Mouse (Mus musculus) testis, adult 2 months (tissue): ENCODE data around the gene Susd6. TPM values are rescaled to one million over a fixed set of nuclear protein-coding genes. Genes with fewer than 3 reads are reported as not detected.

ENCODE experiments used
- H3K27ac ChIP-seq: fragments of 200-500 bp; 2 replicates; pipeline ENCODE4 v1.5.1; 2012; ENCODE audit warnings: low read depth, low read length; ENCODE audit not compliant: control insufficient read depth, insufficient read depth
- H3K27me3 ChIP-seq: fragments of 200-500 bp; 2 replicates; pipeline ENCODE4 v1.6.1; 2012; ENCODE audit warnings: mild to moderate bottlenecking, low read length, moderate library complexity; ENCODE audit not compliant: control insufficient read depth, insufficient read depth
- H3K36me3 ChIP-seq: fragments of 200-500 bp; 2 replicates; pipeline ENCODE4 v1.6.1; 2012; ENCODE audit warnings: mild to moderate bottlenecking, low read length; ENCODE audit not compliant: control insufficient read depth, insufficient read depth
- H3K4me1 ChIP-seq: fragments of 200-500 bp; 2 replicates; pipeline ENCODE4 v1.6.1; 2012; ENCODE audit warnings: low read length; ENCODE audit not compliant: control insufficient read depth, insufficient read depth
- H3K4me3 ChIP-seq: fragments of 200-500 bp; 2 replicates; pipeline ENCODE4 v1.5.1; 2012; ENCODE audit warnings: low read depth, mild to moderate bottlenecking, low read length, moderate library complexity, mixed read lengths; ENCODE audit not compliant: control insufficient read depth
- CTCF ChIP-seq: fragments of 200-500 bp; IDR thresholded peaks from 2 replicates; pipeline ENCODE4 v1.5.1; 2012; ENCODE audit warnings: low read depth, mild to moderate bottlenecking, inconsistent platforms, low read length, moderate library complexity; ENCODE audit not compliant: control insufficient read depth, insufficient read depth, insufficient replicate concordance
- POLR2A ChIP-seq: fragments of 200-500 bp; IDR thresholded peaks from 2 replicates; pipeline ENCODE4 v1.6.1; 2012; ENCODE audit warnings: low read depth, mild to moderate bottlenecking, inconsistent platforms, low read length, moderate library complexity; ENCODE audit not compliant: control insufficient read depth
- polyA plus RNA-seq: library from polyadenylated mRNA; depleted of rRNA; stranded (reverse); fragments of >200 nt; gene quantifications from 2 replicates; pipeline ENCODE4 v1.2.3, GENCODE M21; 2012

The Susd6 gene
- polyA plus RNA-seq, 1 experiment = 46.0 TPM

DNA sequence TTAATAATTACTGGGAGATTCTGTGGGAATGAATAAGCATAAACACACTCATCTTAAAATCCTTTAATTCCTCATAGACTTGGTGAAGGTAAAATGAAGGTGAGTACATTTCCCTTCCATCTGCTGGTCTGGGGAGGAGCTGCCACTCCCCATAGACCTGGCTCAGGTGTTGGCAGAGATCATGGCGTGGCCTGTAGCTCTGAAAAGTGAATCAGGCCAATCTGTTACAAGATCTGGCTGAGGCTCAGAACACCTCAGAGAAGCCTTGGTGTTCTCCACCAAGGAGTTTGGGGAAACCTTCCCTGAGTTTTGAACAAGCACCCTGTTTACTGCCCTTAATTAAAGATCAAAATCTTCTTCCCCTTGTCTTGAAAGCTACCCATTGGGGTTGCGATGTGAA is 64.8 kb downstream of the Susd6 start:
- Histone ChIP-seq H3K27ac (no peak overlapping the region), H3K27me3 (no peaks in the 10 kb centered on the region), H3K4me3 (no peak overlapping the region), H3K36me3 (no peaks in the 10 kb centered on the region), H3K4me1 (no peaks in the 10 kb centered on the region)
- no peak for TF ChIP-seq POLR2A
- no peak for TF ChIP-seq CTCF

DNA sequence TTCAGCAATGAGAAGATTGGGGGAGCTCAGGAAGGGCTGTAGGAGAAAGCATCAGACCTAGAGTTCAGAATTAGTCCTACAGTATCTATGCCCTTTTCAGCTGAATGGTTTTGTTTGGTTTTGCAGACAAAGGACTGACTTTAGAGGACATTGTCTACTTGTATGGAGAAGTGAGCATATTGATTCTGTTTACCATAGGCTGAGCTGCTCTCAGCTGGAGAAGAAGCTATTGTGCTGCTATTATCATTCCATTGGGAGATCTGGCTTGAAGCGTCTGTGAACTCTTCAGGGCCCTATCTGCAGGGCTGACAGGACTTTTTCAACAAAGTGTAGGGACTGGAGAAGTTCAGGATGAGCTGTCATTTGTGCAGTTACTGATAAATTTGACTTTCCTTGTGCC is 65.3 kb downstream of the Susd6 start:
- Histone ChIP-seq H3K36me3 (no peaks in the 10 kb centered on the region), H3K4me1 (no peaks in the 10 kb centered on the region), H3K27ac (no peak overlapping the region), H3K4me3 (no peak overlapping the region), H3K27me3 (no peaks in the 10 kb centered on the region)
- TF ChIP-seq POLR2A (no peak), CTCF (no peak)

DNA sequence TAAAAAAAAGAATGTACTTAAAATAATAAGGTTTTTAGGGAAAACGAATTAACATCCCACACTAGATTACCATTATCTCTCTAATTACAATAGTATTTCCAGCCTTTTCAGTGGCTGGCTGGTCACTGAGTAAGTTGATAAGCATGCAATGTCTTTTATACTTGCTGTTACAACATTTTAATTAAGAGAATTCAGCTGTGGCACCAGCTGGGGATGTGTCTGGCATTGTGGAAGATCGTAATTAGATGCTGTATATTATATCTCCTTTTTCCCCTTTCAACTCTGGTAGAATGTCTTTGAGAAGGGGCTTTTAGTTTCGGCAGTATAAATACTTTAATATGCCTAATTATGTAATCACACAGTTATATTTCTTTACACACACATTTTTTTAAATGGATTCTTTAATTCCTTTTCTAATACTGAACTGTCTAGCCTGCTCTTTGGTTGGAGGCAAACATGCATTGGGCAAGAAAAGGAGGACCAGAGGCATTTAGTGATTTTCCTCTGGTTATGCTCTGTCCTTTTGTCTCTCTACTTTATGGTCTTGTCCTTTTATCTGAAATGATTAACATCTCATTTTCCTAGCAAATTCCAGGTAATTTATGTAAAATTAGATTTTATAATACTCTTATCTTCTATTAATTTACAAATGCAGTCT is 67.5 kb downstream of the Susd6 start:
- no peaks in the 10 kb centered on the region for H3K27me3 ChIP-seq
- no peak overlapping the region for H3K27ac ChIP-seq
- no peaks in the 10 kb centered on the region for H3K4me1 ChIP-seq
- H3K36me3 ChIP-seq = no peaks in the 10 kb centered on the region
- H3K4me3 ChIP-seq = no peak overlapping the region
- TF ChIP-seq CTCF = no peak
- TF ChIP-seq POLR2A = no peak

DNA sequence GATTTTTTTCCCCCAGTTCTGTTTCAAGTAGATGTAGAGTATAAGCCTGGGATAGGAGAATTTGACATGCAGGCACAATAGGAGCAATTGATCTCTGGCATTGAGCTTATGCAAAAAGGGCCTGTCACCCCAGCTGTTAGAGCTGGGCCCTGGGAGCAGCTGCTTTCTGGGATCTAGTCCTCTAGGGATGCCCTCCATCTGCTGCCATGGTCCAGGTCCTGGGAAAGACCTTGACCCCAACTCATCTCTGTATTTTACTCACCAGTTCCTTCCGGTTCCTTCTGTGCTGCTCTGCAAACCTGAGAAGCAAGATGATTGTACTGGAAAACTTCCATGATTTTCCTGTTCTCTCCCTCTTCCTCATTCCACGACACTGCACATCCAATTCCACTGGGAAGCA is 68.0 kb downstream of the Susd6 start:
- no peak overlapping the region for H3K27ac ChIP-seq

DNA sequence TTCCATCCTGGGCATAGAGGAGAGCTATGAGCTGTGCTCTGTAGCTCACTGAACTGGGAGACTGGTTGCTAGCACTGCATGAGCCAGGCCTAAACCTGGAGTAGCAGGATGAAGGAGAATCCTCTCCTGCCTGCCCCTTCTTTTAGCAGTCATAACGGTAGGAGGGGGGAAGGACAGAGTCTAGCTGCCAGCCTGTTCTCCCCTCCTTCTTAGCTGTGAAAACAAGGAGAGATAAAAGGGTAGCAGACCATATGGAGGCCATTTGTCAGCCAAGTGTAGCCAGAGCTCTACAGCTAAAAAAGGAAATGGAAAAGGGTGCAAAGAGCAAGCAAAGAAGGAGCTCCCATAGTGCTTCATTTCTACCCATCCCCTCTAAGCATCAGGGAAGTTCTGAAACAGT is 71.6 kb downstream of the Susd6 start:
- Histone ChIP-seq H3K4me3 (no peak overlapping the region), H3K4me1 (no peaks in the 10 kb centered on the region), H3K36me3 (no peaks in the 10 kb centered on the region), H3K27me3 (no peaks in the 10 kb centered on the region), H3K27ac (no peak overlapping the region)
- TF ChIP-seq CTCF (no peak), POLR2A (no peak)

More for the DNA sequence above, 68.0 kb downstream of the Susd6 start:
- no peak for TF ChIP-seq CTCF
- TF ChIP-seq POLR2A = no peak
- Histone ChIP-seq H3K36me3 (no peaks in the 10 kb centered on the region), H3K27me3 (no peaks in the 10 kb centered on the region), H3K4me3 (no peak overlapping the region), H3K4me1 (no peaks in the 10 kb centered on the region)

DNA sequence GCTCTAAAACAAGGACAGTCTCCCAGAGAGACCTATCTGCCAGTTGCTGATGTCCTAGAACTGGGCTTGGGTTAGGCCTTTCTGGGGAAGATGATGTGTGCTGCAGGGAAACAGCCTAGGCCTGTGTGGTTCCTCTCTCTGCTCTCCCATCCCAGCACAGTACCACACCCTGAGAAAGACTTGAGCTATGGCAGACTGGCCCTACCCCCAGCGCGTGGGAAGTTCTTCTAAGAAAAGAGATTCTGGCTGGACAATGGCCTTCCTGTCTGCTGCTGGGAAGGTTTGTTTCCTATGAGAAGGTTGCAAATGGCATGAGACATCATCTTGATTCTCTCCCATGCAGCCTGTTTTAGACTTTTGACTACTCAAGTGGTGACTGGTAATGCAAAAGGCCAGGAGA is 73.1 kb downstream of the Susd6 start:
- Histone ChIP-seq H3K4me3 (no peak overlapping the region), H3K4me1 (no peaks in the 10 kb centered on the region), H3K27ac (no peak overlapping the region), H3K36me3 (no peaks in the 10 kb centered on the region), H3K27me3 (no peaks in the 10 kb centered on the region)
- no peak for TF ChIP-seq POLR2A
- no peak for TF ChIP-seq CTCF

DNA sequence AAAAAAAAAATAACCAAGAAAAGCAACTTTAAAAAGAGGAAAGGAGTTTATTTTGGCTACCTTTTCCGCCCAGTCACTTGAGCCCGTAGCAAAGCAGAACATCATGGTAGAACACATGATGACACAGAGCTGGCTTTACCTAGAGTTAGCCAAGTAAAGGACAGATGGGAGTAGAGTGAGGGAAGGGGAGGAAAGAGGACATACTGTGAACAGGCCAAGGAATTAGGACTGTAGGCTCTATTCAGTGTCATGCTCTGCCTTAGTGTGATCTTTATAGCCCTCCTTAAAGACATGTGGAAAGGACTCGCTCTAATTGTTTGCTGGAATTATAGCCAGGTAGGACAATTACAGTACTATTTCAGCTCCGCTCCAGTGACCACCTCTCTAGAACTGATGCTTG is 74.9 kb downstream of the Susd6 start:
- H3K27ac ChIP-seq = no peak overlapping the region
- TF ChIP-seq POLR2A = no peak
- no peak for TF ChIP-seq CTCF
- no peaks in the 10 kb centered on the region for H3K4me1 ChIP-seq
- H3K36me3 ChIP-seq = no peaks in the 10 kb centered on the region
- H3K4me3 ChIP-seq = no peak overlapping the region
- H3K27me3 ChIP-seq = no peaks in the 10 kb centered on the region
